Mouse (Mus musculus) heart, adult 2 months (tissue): Measurements from ENCODE around the gene Slc44a2.

Source experiments
- CTCF ChIP-seq: fragments of 200-600 bp; IDR thresholded peaks from 2 replicates; pipeline ENCODE4 v1.8.1; 2022; ENCODE audit warnings: antibody characterized with exemption, mild to moderate bottlenecking, moderate library complexity
- EP300 ChIP-seq: fragments of 200-500 bp; IDR thresholded peaks from 2 replicates; pipeline ENCODE4 v1.6.1; 2011; ENCODE audit warnings: low read depth, low read length, control low read depth; ENCODE audit not compliant: insufficient read depth
- POLR2A ChIP-seq: fragments of 200-500 bp; IDR thresholded peaks from 2 replicates; pipeline ENCODE4 v1.6.1; 2011; ENCODE audit warnings: mild to moderate bottlenecking, low read depth, low read length, control low read depth; ENCODE audit not compliant: insufficient read depth

DNA sequence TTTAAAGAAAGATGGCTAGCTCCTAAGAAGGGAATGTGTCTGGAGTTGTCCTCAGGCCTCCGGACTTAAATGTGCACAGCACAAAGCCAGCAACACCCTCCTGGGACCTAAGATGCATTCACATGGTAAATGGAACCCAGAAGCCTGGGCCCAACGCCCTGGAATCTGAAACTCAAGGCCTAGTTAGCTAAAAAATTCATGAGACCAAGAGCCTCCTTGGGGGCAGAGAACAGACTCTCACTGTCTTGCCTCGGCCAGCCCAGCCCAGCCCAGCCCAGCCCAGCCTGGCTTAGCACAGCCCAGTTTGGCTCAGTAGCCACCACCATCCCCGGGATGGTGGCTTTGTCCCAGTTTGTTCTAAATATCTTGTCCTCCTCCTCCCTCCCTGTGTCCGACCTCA, 5.1 kb upstream of the Slc44a2 start:
- TF ChIP-seq POLR2A (no peak), CTCF (no peak), EP300 (no peak)
